9 mouse cellular contexts compared by ENCODE assay signal in the genomic region with DNA sequence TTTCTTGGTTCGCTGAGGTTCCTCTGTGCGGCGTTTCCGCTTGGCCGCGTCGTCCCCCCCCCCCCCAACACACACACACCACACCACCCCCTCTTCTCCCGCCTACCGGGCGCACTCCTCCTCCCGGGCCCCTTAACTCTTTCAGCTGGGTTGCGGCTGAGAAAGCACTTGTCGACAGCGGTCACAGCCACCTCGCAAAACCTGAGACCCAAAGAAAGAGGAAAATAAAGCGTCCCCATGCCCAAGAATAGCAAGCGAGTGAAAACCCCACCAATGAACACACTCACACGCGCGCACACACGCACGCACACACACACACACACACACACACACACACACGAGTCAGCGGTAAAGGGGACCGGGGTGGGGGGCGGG. TPM values are rescaled to one million over a fixed set of nuclear protein-coding genes. Genes with fewer than 3 reads are reported as not detected.
DNase-seq lines count a peak whose midpoint lies in the region; ATAC-seq and TF ChIP-seq lines count a peak whose summit lies in the region.
"Had no signal": no experiment of that assay in that cellular context is flagged by ENCODE, and none has a peak within 500 bp of the region (broad histone marks: within the 10 kb centered on the region; RNA-seq: fewer than 3 reads in every experiment).

No protein-coding gene starts in this region.

- 0% methylated on average over 20 of the region's 26 CpGs for WGBS in forebrain, embryonic 16.5 days
- WGBS in neural tube, embryonic 14.5 days: under 1% methylated on average over 21 of the region's 26 CpGs

- peaks cover 36% of the 10 kb centered on the region for H3K4me1 ChIP-seq in E14TG2a.4 (replicated peaks; ENCODE audit: low read depth, low read length)
- H3K4me1 ChIP-seq in forebrain, embryonic 16.5 days (replicated peaks; ENCODE audit: control insufficient read depth, insufficient read depth, low read length): no peaks in the 10 kb centered on the region; the same call in 1 of the 2 replicates
- peaks cover 7% of the 10 kb centered on the region; the same call in 1 of the 2 replicates for H3K4me1 ChIP-seq in neural tube, embryonic 14.5 days (ENCODE audit: control insufficient read depth, insufficient read depth, low read length)

- peak overlapping the region; percentile 59 for H3K4me3 ChIP-seq in E14TG2a.4 (replicated peaks; ENCODE audit: low read length)
- peak overlapping the region; percentile 86 for H3K4me3 ChIP-seq in forebrain, embryonic 16.5 days (replicated peaks; ENCODE audit: low read length)
- H3K4me3 ChIP-seq in neural tube, embryonic 14.5 days (ENCODE audit: low read depth, low read length): peak overlapping the region; percentile 78
- H3K4me3 ChIP-seq: erythroblast, embryonic 14.5 days had no signal

- peak overlapping the region; percentile 99 for H3K27ac ChIP-seq in forebrain, embryonic 16.5 days (ENCODE audit: low read length)
- H3K27ac ChIP-seq in neural tube, embryonic 14.5 days (ENCODE audit: low read depth, low read length): peak overlapping the region; percentile 97

- peaks cover 84% of the 10 kb centered on the region for H3K27me3 ChIP-seq in E14TG2a.4 (ENCODE audit: insufficient read depth, low read length)
- no peaks in the 10 kb centered on the region for H3K27me3 ChIP-seq in forebrain, embryonic 16.5 days (replicated peaks; ENCODE audit: control insufficient read depth, insufficient read depth, low read length)
- H3K27me3 ChIP-seq in neural tube, embryonic 14.5 days (ENCODE audit: control insufficient read depth, insufficient read depth, low read length): peaks cover 4% of the 10 kb centered on the region; the same call in 1 of the 2 replicates

- H3K9ac ChIP-seq in forebrain, embryonic 16.5 days (replicated peaks; ENCODE audit: low read depth, low read length): peak overlapping the region; percentile 86
- peak overlapping the region; percentile 74 for H3K9ac ChIP-seq in neural tube, embryonic 14.5 days (replicated peaks; ENCODE audit: low read depth, low read length)

- peak overlapping the region; percentile 59 for H3K4me2 ChIP-seq in forebrain, embryonic 16.5 days (ENCODE audit: low read length)
- peak overlapping the region; percentile 95 for H3K4me2 ChIP-seq in neural tube, embryonic 14.5 days (ENCODE audit: low read depth, low read length)

- no peak for ATAC-seq in cerebellum, adult (ENCODE audit: insufficient number of reproducible peaks, low FRiP score, low TSS enrichment)
- peak; percentile 13; the same call in 1 of the 2 replicates for ATAC-seq in forebrain, embryonic 16.5 days
- peak; percentile 24 for ATAC-seq in neural tube, embryonic 14.5 days (ENCODE audit: low read depth)

- peak; percentile 70 to 83 for DNase-seq in cerebellum, postnatal 10 days
- peak; percentile 63 to 71 for DNase-seq in layer of hippocampus, postnatal 10 days (ENCODE audit: low spot score in 2 of 2)
- no peak for DNase-seq in thymus, postnatal 36 days
- DNase-seq in lung, postnatal 4 days: no peak

- no peaks in the 10 kb centered on the region for H3K9me3 ChIP-seq in E14TG2a.4 (ENCODE audit: low read length)
- H3K9me3 ChIP-seq in forebrain, embryonic 16.5 days (ENCODE audit: control insufficient read depth, low read length): no peaks in the 10 kb centered on the region
- no peaks in the 10 kb centered on the region for H3K9me3 ChIP-seq in neural tube, embryonic 14.5 days (ENCODE audit: control insufficient read depth, low read length)

- TF ChIP-seq CTCF in E14TG2a.4 (conservative IDR thresholded peaks at IDR 0.05; ENCODE audit: low read length): no peak

- no peaks in the 10 kb centered on the region for H3K36me3 ChIP-seq in E14TG2a.4 (ENCODE audit: insufficient read depth, low read length)
- no peaks in the 10 kb centered on the region for H3K36me3 ChIP-seq in forebrain, embryonic 16.5 days (ENCODE audit: control insufficient read depth, insufficient read depth)
- H3K36me3 ChIP-seq in neural tube, embryonic 14.5 days (ENCODE audit: control insufficient read depth, insufficient read depth, low read length): no peaks in the 10 kb centered on the region; the same call in 1 of the 2 replicates

RNA-seq across cellular contexts. Expression of a gene that starts 1.3 kb away (rescaled TPM):
- 41.0 and 56.6 TPM in 2 replicates for polyA plus RNA-seq in forebrain, embryonic 16.5 days (2015; fragmentation: Nextera tagmentation; extraction: Ambion mirVana)
- total RNA-seq in layer of hippocampus, postnatal 10 days (2021): 10 to 100 TPM; 60.7 to 69.3 TPM
- 10.4 and 11.0 TPM in 2 replicates for polyA plus RNA-seq in neural tube, embryonic 14.5 days (2014; fragmentation: Nextera tagmentation; extraction: Ambion mirVana)
- polyA plus RNA-seq: erythroblast, embryonic 14.5 days had no signal

Comparison
In these comparisons a context has a peak if more than half of its experiments do, and no peak if none do; other contexts are left out.
1. DNase-seq: peak in cerebellum, postnatal 10 days (2 of 2) and layer of hippocampus, postnatal 10 days (2 of 2); none in thymus, postnatal 36 days (0 of 2) and lung, postnatal 4 days (0 of 2).
2. Peak in every context shown above with its lines, with median percentiles within 50 percentile points of each other: H3K4me3 ChIP-seq.